8 mouse cellular contexts compared by ENCODE assay signal in the genomic region with DNA sequence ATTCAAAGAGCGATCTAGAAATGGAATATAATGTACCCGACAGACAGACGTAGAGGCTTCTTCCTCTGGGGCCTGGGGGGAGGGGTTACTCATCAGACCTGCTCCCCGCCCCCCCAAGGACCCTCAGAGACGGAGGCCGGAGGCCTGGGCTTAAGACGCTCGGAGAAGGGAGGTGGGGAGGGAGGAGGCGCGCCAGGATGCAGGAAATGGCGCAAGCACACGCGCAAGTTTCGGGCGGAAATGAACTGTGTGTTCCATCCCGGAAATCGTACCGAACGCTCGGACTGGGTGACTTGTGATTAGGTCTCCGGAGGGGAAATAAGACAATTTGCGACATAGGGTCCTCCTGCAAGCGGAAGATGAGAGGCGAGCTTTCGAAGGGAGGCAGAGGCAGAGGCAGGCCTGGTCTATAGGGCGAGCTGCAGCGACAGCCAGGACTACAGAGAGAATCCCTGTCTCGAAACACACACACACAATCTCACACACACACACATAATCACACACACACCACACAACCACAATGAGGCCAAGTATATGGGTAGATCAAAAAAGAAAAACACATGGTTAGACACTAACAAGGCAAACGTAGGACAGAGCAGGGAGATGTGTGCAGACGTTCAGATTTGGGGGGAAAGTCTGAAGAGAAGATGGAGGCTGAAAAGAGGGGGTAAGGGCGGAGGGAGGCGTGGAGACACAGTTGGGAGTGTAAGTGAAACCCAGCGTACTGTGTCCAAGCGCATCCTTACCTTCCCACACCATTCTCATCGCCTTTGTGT. TPM values are rescaled to one million over a fixed set of nuclear protein-coding genes. Genes with fewer than 3 reads are reported as not detected.
DNase-seq lines count a peak whose midpoint lies in the region; ATAC-seq and TF ChIP-seq lines count a peak whose summit lies in the region.

Nfkbil1 (minus strand) TSS at position 179 of the 776 bp plus-strand sequence.

- DNase-seq in ES-E14 (ENCODE audit: low read depth, low spot score), result peak; percentile 89
- DNase-seq in cerebellum, adult 11-12 months, result peak; percentile 92
- DNase-seq in heart, postnatal 25 days (ENCODE audit: low spot score), result peak; percentile 86
- peak; percentile 90 to 96 for DNase-seq in layer of hippocampus, adult 18-20 months (ENCODE audit: low spot score in 2 of 2)
- DNase-seq in lung, adult 2 months, result peak; percentile 82
- DNase-seq in thymus, adult 18-20 months, result peak; percentile 84 to 91

- peaks cover 5% of the 10 kb centered on the region; the same call in 1 of the 2 replicates for H3K36me3 ChIP-seq in ES-E14 (ENCODE audit: control insufficient read depth, insufficient read depth, low read length, poor library complexity, severe bottlenecking)
- H3K36me3 ChIP-seq in forebrain, embryonic 15.5 days, result peaks cover 9% of the 10 kb centered on the region; the same call in 1 of the 2 replicates

- no peaks in the 10 kb centered on the region for H3K27me3 ChIP-seq in forebrain, embryonic 15.5 days

- peak; percentile 3; the same call in 1 of the 2 replicates for TF ChIP-seq CTCF in lung, adult 2 months (IDR thresholded peaks at IDR 0.05; ENCODE audit: insufficient read depth, low read length)

- H3K27ac ChIP-seq in ES-E14 (ENCODE audit: insufficient read depth, low read depth, low read length, poor library complexity, severe bottlenecking), result peak within 1 kb of the TSS; percentile 26
- peak within 1 kb of the TSS; percentile 96 for H3K27ac ChIP-seq in forebrain, embryonic 15.5 days (replicated peaks)

- peak within 1 kb of the TSS; percentile 74 to 76 for H3K4me3 ChIP-seq in ES-E14 (ENCODE audit: insufficient read depth in 1 of 2, low read depth in 1 of 2, low read length in 2 of 2, poor library complexity in 1 of 2, severe bottlenecking in 1 of 2)
- H3K4me3 ChIP-seq in forebrain, embryonic 15.5 days, result peak within 1 kb of the TSS; percentile 56
- peak within 1 kb of the TSS; percentile 80 for H3K4me3 ChIP-seq in lung, adult 2 months (replicated peaks; ENCODE audit: extremely low read depth, low read depth, low read length)

- H3K9me3 ChIP-seq in ES-E14 (ENCODE audit: control insufficient read depth, insufficient read depth, low read depth, low read length), result no peaks in the 10 kb centered on the region
- H3K9me3 ChIP-seq in forebrain, embryonic 15.5 days, result no peaks in the 10 kb centered on the region

- in situ Hi-C loops in ES-E14 (cut with MboI; ENCODE audit: low sequenced_read_pairs in 2 of 2, unreplicated experiment in 2 of 2), result no loop called here

- ATAC-seq in forebrain, embryonic 15.5 days (replicated peaks), result peak; percentile 83
- ATAC-seq in neutrophil, adult 5-6 weeks (ENCODE audit: extremely low read depth, insufficient number of reproducible peaks, low FRiP score, poor library complexity, severe bottlenecking), result peak; percentile 53

- H3K4me1 ChIP-seq in ES-E14 (ENCODE audit: control insufficient read depth in 2 of 2, insufficient read depth in 2 of 2, low read length in 2 of 2, poor library complexity in 1 of 2), result peaks cover 0 to 2% of the 10 kb centered on the region in 2 experiments; a peak in 1 of 4 replicates
- peaks cover 47% of the 10 kb centered on the region for H3K4me1 ChIP-seq in forebrain, embryonic 15.5 days
- H3K4me1 ChIP-seq in lung, adult 2 months (ENCODE audit: control insufficient read depth, insufficient read depth, low read length), result peaks cover 8% of the 10 kb centered on the region; the same call in 1 of the 2 replicates

- under 1% methylated on average over 35 of the region's 35 CpGs for WGBS in forebrain, embryonic 15.5 days
- under 1% methylated on average over 35 of the region's 35 CpGs for WGBS in lung, adult 2 months

- H3K9ac ChIP-seq in ES-E14 (ENCODE audit: insufficient read depth, low read depth, low read length, poor library complexity, severe bottlenecking), result peak within 1 kb of the TSS; percentile 83
- H3K9ac ChIP-seq in forebrain, embryonic 15.5 days (replicated peaks), result peak within 1 kb of the TSS; percentile 72

- intact Hi-C loops in heart, postnatal 25 days (cut with DNase I), result loop anchor here (5.0 to 10.0 kb wide), 3 partner anchors 114 to 234 kb away; partner anchors contain the start of genes Csnk2b, Gpank1, Sapcd1 and Vars

- H3K4me2 ChIP-seq in forebrain, embryonic 15.5 days (replicated peaks), result peak within 1 kb of the TSS; percentile 95

- TF ChIP-seq POLR2A in lung, adult 2 months (IDR thresholded peaks at IDR 0.05; ENCODE audit: borderline replicate concordance, extremely low read depth, low read depth, low read length), result peak; percentile 71; the same call in 1 of the 2 replicates

TF ChIP-seq in ES-E14, 5 proteins besides CTCF, POLR2A, EP300 and RAD21:
- TF ChIP-seq HCFC1 (IDR thresholded peaks at IDR 0.05; ENCODE audit: borderline replicate concordance, insufficient read depth, low read length) (peak; percentile 86), CHD2 (IDR thresholded peaks at IDR 0.05; ENCODE audit: low read depth, low read length) (no peak)
TF ChIP-seq in ES-E14: peak in this region for 1.

RNA-seq across cellular contexts. Expression of gene Nfkbil1, which starts in this region (rescaled TPM):
- 6.1 and 6.6 TPM in 2 replicates for total RNA-seq in ES-E14 (2012; rRNA removed)
- 11.7 and 12.3 TPM in 2 replicates for polyA plus RNA-seq in forebrain, embryonic 15.5 days (2015; fragmentation: Nextera tagmentation; extraction: Ambion mirVana)
- 1 to 10 TPM; 8.2 to 8.7 TPM for total RNA-seq in heart, postnatal 25 days (2021)
- 10 to 100 TPM; 13.6 to 15.8 TPM for total RNA-seq in layer of hippocampus, adult 18-20 months (2021)
- 16.5 and 21.6 TPM in 2 replicates for polyA plus RNA-seq in lung, adult 2 months (2012; rRNA removed)
- 10.8 and 11.3 TPM in 2 replicates for total RNA-seq in neutrophil, adult 5-6 weeks (2017)

Comparison
In these comparisons a context has a peak if more than half of its experiments do, and no peak if none do; other contexts are left out.
1. Peak in every context shown above with its lines: DNase-seq, ATAC-seq, H3K4me3 ChIP-seq and H3K27ac ChIP-seq.